8 mouse cellular contexts compared by ENCODE assay signal in the genomic region with DNA sequence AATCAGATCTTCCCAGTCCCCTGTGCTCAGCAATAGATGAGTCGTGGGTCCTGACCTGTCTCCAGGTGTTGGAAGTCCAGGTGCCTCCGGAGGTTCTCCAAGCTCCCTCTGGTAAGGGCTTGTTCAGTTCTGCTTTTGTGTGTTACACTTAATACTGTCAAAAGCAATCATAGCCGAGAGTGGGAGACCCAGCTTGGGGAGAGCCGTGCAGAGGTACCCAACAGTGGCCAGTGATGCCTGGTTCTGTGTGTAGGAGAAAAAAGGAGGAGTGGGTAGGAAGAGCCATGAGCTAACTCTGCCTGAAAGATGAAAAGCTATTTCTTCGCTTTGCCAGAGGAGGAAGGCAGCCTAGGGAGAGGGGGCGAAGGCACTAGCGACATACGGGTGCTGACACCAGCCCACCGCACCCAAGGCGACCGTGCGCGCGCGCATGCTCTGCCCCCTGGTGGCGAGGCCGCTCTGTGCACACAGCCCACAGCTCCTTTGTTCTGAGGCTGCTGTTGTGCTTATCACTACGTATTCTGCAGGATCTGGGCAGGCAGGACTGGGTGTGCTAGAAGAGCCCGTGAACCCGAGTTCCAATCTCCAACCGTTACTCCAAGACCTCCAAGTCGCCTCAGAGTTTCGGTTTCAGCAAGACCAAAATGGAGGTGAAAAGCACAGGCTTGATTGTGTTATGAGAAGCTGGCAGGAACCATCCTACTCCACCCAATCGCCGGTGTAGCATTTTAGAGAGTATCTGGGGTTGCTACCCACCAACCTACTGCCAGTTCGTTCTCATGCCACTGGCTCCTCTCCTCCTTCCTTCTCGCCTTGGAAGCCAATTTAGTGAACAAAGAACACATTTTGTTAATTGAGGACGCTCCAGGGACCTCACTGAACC. TPM values are rescaled to one million over a fixed set of nuclear protein-coding genes. Genes with fewer than 3 reads are reported as not detected.
A peak's percentile ranks its signal among the peaks of the same experiment; 100 is the strongest.
DNase-seq lines count a peak whose midpoint lies in the region; ATAC-seq and TF ChIP-seq lines count a peak whose summit lies in the region.

No protein-coding gene starts in this region.

- peaks cover 2% of the 10 kb centered on the region for H3K4me1 ChIP-seq in ES-Bruce4 (ENCODE audit: control insufficient read depth, insufficient read depth, low read length)
- peaks cover 51% of the 10 kb centered on the region for H3K4me1 ChIP-seq in forebrain, embryonic 13.5 days
- H3K4me1 ChIP-seq in neural tube, embryonic 15.5 days, result peaks cover 37% of the 10 kb centered on the region
- H3K4me1 ChIP-seq in testis, adult 2 months (ENCODE audit: control insufficient read depth, insufficient read depth, low read length), result peaks cover 3% of the 10 kb centered on the region; the same call in 1 of the 2 replicates

- ATAC-seq in forebrain, embryonic 13.5 days, result peak; percentile 84
- peak; percentile 95 for ATAC-seq in neural tube, embryonic 15.5 days (ENCODE audit: low FRiP score)

- 0 out of 2 replicates have a peak overlapping the region, but pooled peaks have one; percentile 12 for H3K9ac ChIP-seq in ES-Bruce4 (ENCODE audit: low read depth, poor library complexity, severe bottlenecking)
- H3K9ac ChIP-seq in forebrain, embryonic 13.5 days, result peak overlapping the region; percentile 65
- peak overlapping the region; percentile 55 for H3K9ac ChIP-seq in neural tube, embryonic 15.5 days (replicated peaks)

- TF ChIP-seq POLR2A in ES-Bruce4 (IDR thresholded peaks at IDR 0.05; ENCODE audit: insufficient read depth, low read length), result no peak
- no peak for TF ChIP-seq POLR2A in testis, adult 2 months (IDR thresholded peaks at IDR 0.05; ENCODE audit: control insufficient read depth, low read depth, low read length)

- no peaks in the 10 kb centered on the region for H3K36me3 ChIP-seq in ES-Bruce4 (ENCODE audit: control insufficient read depth, insufficient read depth, low read length, poor library complexity, severe bottlenecking)
- no peaks in the 10 kb centered on the region for H3K36me3 ChIP-seq in forebrain, embryonic 13.5 days (ENCODE audit: poor library complexity, severe bottlenecking)
- H3K36me3 ChIP-seq in neural tube, embryonic 15.5 days, result no peaks in the 10 kb centered on the region
- H3K36me3 ChIP-seq in testis, adult 2 months (ENCODE audit: control insufficient read depth, insufficient read depth, low read length), result no peaks in the 10 kb centered on the region

- H3K27ac ChIP-seq in ES-Bruce4 (ENCODE audit: insufficient read depth, low read length), result no peak overlapping the region
- H3K27ac ChIP-seq in forebrain, embryonic 13.5 days, result peak overlapping the region; percentile 99
- peak overlapping the region; percentile 84 for H3K27ac ChIP-seq in neural tube, embryonic 15.5 days (replicated peaks)
- no peak overlapping the region for H3K27ac ChIP-seq in testis, adult 2 months (ENCODE audit: control insufficient read depth, insufficient read depth, low read depth, low read length)

- H3K27me3 ChIP-seq in ES-Bruce4 (ENCODE audit: control insufficient read depth, insufficient read depth, low read length, poor library complexity, severe bottlenecking), result no peaks in the 10 kb centered on the region
- H3K27me3 ChIP-seq in forebrain, embryonic 13.5 days, result no peaks in the 10 kb centered on the region
- no peaks in the 10 kb centered on the region for H3K27me3 ChIP-seq in neural tube, embryonic 15.5 days (replicated peaks)
- H3K27me3 ChIP-seq in testis, adult 2 months (ENCODE audit: control insufficient read depth, insufficient read depth, low read length), result no peaks in the 10 kb centered on the region

- intact Hi-C loops in heart, postnatal 25 days (cut with DNase I), result loop anchor here (1.0 kb wide), 2 partner anchors 162 to 487 kb away; partner anchors contain the start of gene Nsg2

- peak overlapping the region; percentile 67 for H3K4me3 ChIP-seq in ES-Bruce4 (ENCODE audit: low read depth, low read length)
- H3K4me3 ChIP-seq in forebrain, embryonic 13.5 days, result peak overlapping the region; percentile 27
- H3K4me3 ChIP-seq in neural tube, embryonic 15.5 days (replicated peaks), result peak overlapping the region; percentile 32
- H3K4me3 ChIP-seq in testis, adult 2 months (ENCODE audit: control insufficient read depth, low read depth, low read length), result peak overlapping the region; percentile 23

- H3K9me3 ChIP-seq in ES-Bruce4 (replicated peaks; ENCODE audit: control insufficient read depth, insufficient read depth, low read length, poor library complexity, severe bottlenecking), result no peaks in the 10 kb centered on the region
- no peaks in the 10 kb centered on the region for H3K9me3 ChIP-seq in forebrain, embryonic 13.5 days (replicated peaks)
- no peaks in the 10 kb centered on the region for H3K9me3 ChIP-seq in neural tube, embryonic 15.5 days (replicated peaks)

- peak; percentile 89 for TF ChIP-seq CTCF in ES-Bruce4 (IDR thresholded peaks at IDR 0.05; ENCODE audit: low read depth, low read length)
- TF ChIP-seq CTCF in testis, adult 2 months (IDR thresholded peaks at IDR 0.05; ENCODE audit: control insufficient read depth, insufficient read depth, insufficient replicate concordance, low read depth, low read length), result peak; percentile 94

- WGBS in forebrain, embryonic 13.5 days, result 12% methylated on average over 28 of the region's 28 CpGs
- WGBS in neural tube, embryonic 15.5 days, result 10% methylated on average over 28 of the region's 28 CpGs

- H3K4me2 ChIP-seq in forebrain, embryonic 13.5 days, result peak overlapping the region; percentile 57
- H3K4me2 ChIP-seq in neural tube, embryonic 15.5 days, result peak overlapping the region; percentile 66

- TF ChIP-seq EP300 in ES-Bruce4 (IDR thresholded peaks at IDR 0.05; ENCODE audit: insufficient read depth, low read depth, low read length), result no peak

- peak; percentile 23 for DNase-seq in c-Kit-positive CD71-positive TER-119-positive erythroid progenitor cells, embryonic 14.5 days (ENCODE audit: low spot score)
- peak; percentile 9 for DNase-seq in heart, postnatal 25 days (ENCODE audit: low spot score)
- DNase-seq in layer of hippocampus, adult 18-20 months (ENCODE audit: low spot score in 2 of 2), result peak; percentile 79 to 92
- DNase-seq in lung, adult 18-20 months, result peak; percentile 41 to 55

RNA-seq across cellular contexts. Expression of gene Il9r, which starts 37.9 kb away (rescaled TPM):
- polyA plus RNA-seq in ES-Bruce4 (2011; ENCODE audit: insufficient read depth, insufficient read length, low read depth, missing spikeins), result not detected in 2 replicates
- not detected in 2 replicates for polyA plus RNA-seq in forebrain, embryonic 13.5 days (2015; fragmentation: Nextera tagmentation; extraction: Ambion mirVana)
- total RNA-seq in heart, postnatal 25 days (2021), result not detected
- total RNA-seq in layer of hippocampus, adult 18-20 months (2021), result not detected
- polyA plus RNA-seq in neural tube, embryonic 15.5 days (2015; fragmentation: Nextera tagmentation; extraction: Ambion mirVana), result 1.5 TPM in 1 of 2 replicates, not detected in the other
- polyA plus RNA-seq in testis, adult 2 months (2012; rRNA removed), result 1.6 and 2.1 TPM in 2 replicates

RNA-seq across cellular contexts. Expression of gene Snrnp25, which starts 43.1 kb away (rescaled TPM):
- polyA plus RNA-seq in ES-Bruce4 (2011; ENCODE audit: insufficient read depth, insufficient read length, low read depth, missing spikeins), result 30.4 and 32.3 TPM in 2 replicates
- 61.3 and 64.9 TPM in 2 replicates for polyA plus RNA-seq in forebrain, embryonic 13.5 days (2015; fragmentation: Nextera tagmentation; extraction: Ambion mirVana)
- 10 to 100 TPM; 11.1 to 12.4 TPM for total RNA-seq in heart, postnatal 25 days (2021)
- total RNA-seq in layer of hippocampus, adult 18-20 months (2021), result 10 to 100 TPM; 25.0 to 28.1 TPM
- 45.6 and 54.3 TPM in 2 replicates for polyA plus RNA-seq in neural tube, embryonic 15.5 days (2015; fragmentation: Nextera tagmentation; extraction: Ambion mirVana)
- 38.8 and 39.6 TPM in 2 replicates for polyA plus RNA-seq in testis, adult 2 months (2012; rRNA removed)

RNA-seq across cellular contexts. Expression of gene Rhbdf1, which starts 59.9 kb away (rescaled TPM):
- polyA plus RNA-seq in ES-Bruce4 (2011; ENCODE audit: insufficient read depth, insufficient read length, low read depth, missing spikeins), result 26.8 and 33.3 TPM in 2 replicates
- 9.7 and 12.3 TPM in 2 replicates for polyA plus RNA-seq in forebrain, embryonic 13.5 days (2015; fragmentation: Nextera tagmentation; extraction: Ambion mirVana)
- 10 to 100 TPM; 21.9 to 25.0 TPM for total RNA-seq in heart, postnatal 25 days (2021)
- 10 to 100 TPM; 10.3 to 14.5 TPM for total RNA-seq in layer of hippocampus, adult 18-20 months (2021)
- polyA plus RNA-seq in neural tube, embryonic 15.5 days (2015; fragmentation: Nextera tagmentation; extraction: Ambion mirVana), result 23.8 and 28.4 TPM in 2 replicates
- 6.8 and 9.5 TPM in 2 replicates for polyA plus RNA-seq in testis, adult 2 months (2012; rRNA removed)

Comparison
In these comparisons a context has a peak if more than half of its experiments do, and no peak if none do; other contexts are left out.
1. H3K27ac ChIP-seq: peak in forebrain, embryonic 13.5 days (single experiment) and neural tube, embryonic 15.5 days (single experiment); none in ES-Bruce4 (single experiment) and testis, adult 2 months (single experiment).
2. H3K9ac ChIP-seq: peak in every context shown above with its lines; median percentile 65 in forebrain, embryonic 13.5 days; 55 in neural tube, embryonic 15.5 days; 12 in ES-Bruce4.
3. DNase-seq: peak in every context shown above with its lines; median percentile 86 in layer of hippocampus, adult 18-20 months; 48 in lung, adult 18-20 months; 23 in c-Kit-positive CD71-positive TER-119-positive erythroid progenitor cells, embryonic 14.5 days; 9 in heart, postnatal 25 days.
4. Peak in every context shown above with its lines, with median percentiles within 50 percentile points of each other: H3K4me3 ChIP-seq.